Mouse (Mus musculus) lung, adult 2 months (tissue): ENCODE measurements around the gene Pdap1. TPM values are rescaled to one million over a fixed set of nuclear protein-coding genes. Genes with fewer than 3 reads are reported as not detected.
"Not testable (repeated sequence)": the region's sequence is repeated elsewhere in the genome, so short reads cannot be mapped to it uniquely, and the experiment has no call there.

Experiments used
- DNase-seq: peaks from one replicate; pipeline ENCODE4 v3.0.0; 2022
- H3K4me1 ChIP-seq: fragments of 200-500 bp; 2 replicates; pipeline ENCODE4 v1.6.1; 2011; ENCODE audit warnings: low read length; ENCODE audit not compliant: control insufficient read depth, insufficient read depth
- H3K4me3 ChIP-seq: fragments of 200-500 bp; replicated peaks from 2 replicates; pipeline ENCODE3; 2011; ENCODE audit warnings: low read depth, mild to moderate bottlenecking, control low read depth, low read length; ENCODE audit errors: extremely low read depth
- CTCF ChIP-seq: fragments of 200-500 bp; IDR thresholded peaks from 2 replicates; pipeline ENCODE4 v1.5.1; 2011; ENCODE audit warnings: mild to moderate bottlenecking, low read length, control low read depth; ENCODE audit not compliant: insufficient read depth
- POLR2A ChIP-seq: fragments of 200-500 bp; IDR thresholded peaks from 2 replicates; pipeline ENCODE4 v1.6.1; 2011; ENCODE audit warnings: low read depth, mild to moderate bottlenecking, control low read depth, low read length, borderline replicate concordance; ENCODE audit errors: extremely low read depth
- WGBS: fragments of 180-500 bp; shearing (Covaris S2); methylation state at CpG from one replicate; pipeline ENCODE4 v1.1.7; 2018; 5-methylcytosine and 5-hydroxymethylcytosine counted together
- polyA plus RNA-seq: library from polyadenylated mRNA; depleted of rRNA; stranded (reverse); fragments of >200 nt; gene quantifications from 2 replicates; pipeline ENCODE4 v1.2.3, GENCODE M21; 2012; rRNA removed

Pdap1 gene
- polyA plus RNA-seq, 1 experiment = 23.4 TPM

DNA sequence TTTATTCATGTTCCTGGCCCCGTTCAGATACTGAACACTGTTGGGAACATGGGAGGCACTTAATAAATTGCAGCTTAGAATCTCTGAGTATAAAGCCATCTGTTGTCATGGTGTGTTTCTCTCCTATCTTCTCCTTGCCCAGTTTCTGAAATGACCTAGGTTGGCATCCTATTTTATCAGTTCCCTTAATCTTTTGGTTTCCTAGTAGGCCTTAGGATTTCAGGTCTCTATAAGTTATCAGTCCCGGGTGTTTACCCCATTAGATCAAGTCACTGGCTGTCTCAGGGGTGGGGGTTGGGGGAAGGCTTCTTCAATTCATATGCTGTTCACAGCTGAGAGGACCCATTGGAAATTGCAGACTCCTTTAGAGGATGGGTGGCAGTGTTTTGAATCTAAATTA is 55.2 kb downstream of the Pdap1 start:
- DNase-seq = no peak
- Histone ChIP-seq H3K4me1 (peaks cover 9% of the 10 kb centered on the region; the same call in 1 of the 2 replicates), H3K4me3 (no peak overlapping the region)
- TF ChIP-seq CTCF (no peak), POLR2A (no peak)
- WGBS = 47% methylated on average over 2 of the region's 2 CpGs

DNA sequence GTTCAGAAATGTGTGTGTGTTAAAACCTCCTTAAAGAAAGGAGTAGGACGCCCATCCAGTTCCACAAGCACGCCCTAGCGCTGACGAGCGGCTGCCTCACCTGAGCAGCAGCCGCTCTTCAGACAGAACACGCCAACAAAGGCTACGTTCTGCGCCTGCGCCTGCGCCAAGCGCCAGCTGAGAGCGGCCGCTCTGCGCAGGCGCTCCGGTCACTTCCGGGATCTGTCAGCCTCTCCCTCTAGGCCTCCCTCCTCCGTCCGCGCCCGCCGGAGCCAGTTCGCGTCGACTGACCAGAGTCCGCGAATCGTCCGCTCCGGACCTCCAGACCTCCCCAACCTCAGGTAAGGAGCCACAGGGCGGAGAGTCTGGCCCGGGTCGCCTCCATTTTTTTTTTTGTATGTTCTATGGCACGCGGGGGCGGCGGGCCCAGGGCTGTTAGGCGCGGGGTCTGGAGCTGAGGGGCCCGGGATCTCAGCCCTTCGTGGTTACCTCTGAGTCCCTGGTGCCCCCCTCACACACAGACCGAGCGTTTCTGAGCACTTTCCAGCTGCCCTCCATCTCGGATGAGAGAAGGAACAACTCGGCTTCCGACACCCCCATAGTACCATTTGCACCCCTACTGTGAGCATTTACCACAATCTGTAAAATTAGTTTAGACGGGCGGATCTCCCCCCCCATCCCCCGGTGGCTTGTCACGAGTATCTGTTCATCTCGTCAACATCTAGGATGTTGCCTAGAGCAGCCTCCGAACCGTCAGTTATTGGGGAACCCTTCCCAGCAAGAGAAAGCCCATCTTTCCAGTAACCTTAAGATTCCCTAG is 56.2 kb downstream of the Pdap1 start, which contains the start of the genes Arpc1a and Kpna7:
Arpc1a (plus strand) TSS at position 199 of the 820 bp plus-strand sequence.
Kpna7 (minus strand) TSS at position 399 of the 820 bp plus-strand sequence.
- Histone ChIP-seq H3K4me1 (peaks cover 3% of the 10 kb centered on the region; the same call in 1 of the 2 replicates), H3K4me3 (peak within 1 kb of the TSS; percentile 95)
- DNase-seq = peak; percentile 88
- under 1% methylated on average over 54 of the region's 54 CpGs for WGBS
- peak; percentile 84 for TF ChIP-seq POLR2A
- TF ChIP-seq CTCF = no peak

DNA sequence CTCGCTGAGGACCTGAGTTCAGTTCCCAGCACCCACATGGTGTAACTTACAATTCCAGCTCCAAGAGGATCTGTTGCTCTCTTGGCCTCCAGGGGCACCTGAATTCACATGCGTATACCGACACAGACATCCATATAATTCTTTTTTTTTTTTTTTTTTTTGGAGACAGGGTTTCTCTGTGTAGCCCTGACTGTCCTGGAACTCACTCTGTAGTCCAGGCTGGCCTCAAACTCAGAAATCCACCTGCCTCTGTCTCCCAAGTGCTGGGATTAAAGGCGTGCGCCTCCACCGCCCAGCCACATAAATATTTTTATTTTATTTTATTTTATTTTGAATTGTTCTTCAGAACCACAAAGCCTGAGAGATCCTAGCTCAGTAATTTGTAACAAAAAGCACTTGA is 56.8 kb downstream of the Pdap1 start:
- H3K4me1 ChIP-seq, DNase-seq, H3K4me3 ChIP-seq: not testable (repeated sequence)
- whole genome bisulfite sequencing = 50% methylated on average over 6 of the region's 6 CpGs

DNA sequence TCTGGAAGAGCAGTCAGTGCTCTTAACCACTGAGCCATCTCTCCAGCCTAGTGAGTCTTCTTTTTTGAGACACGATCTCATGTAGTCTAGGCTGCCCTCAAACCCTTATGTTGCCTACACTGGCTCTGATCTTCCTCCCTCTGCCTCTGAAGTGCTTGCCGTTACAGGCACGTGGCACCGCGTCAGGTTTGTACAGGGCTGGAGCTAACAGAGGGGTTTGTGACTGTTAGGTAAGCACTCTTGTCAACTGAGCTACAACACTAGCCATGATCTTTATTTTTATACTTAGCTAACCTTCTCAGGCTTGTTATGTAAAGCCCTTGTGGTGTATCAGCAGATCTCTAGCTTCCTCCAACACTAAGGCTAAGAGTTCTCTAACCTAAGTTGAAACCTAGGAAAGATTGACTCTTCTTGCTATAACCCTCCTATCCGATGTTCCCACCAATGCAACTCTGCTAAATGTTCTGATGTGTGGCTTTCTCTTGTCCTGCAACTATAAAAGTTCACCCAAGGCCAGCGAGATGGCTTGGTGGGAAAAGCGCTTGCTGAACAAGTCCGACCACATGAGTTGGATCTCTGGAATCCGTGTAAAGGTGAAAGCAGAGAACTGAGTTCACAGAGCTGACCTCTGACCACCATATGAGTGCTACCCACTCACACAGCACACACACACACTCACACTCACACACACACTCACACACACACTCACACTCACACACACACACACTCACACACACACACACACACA is 58.0 kb downstream of the Pdap1 start:
- no peak for TF ChIP-seq CTCF
- TF ChIP-seq POLR2A = no peak
- peaks cover 3% of the 10 kb centered on the region; the same call in 1 of the 2 replicates for H3K4me1 ChIP-seq
- H3K4me3 ChIP-seq = no peak overlapping the region
- DNase-seq = no peak
- WGBS = 70% methylated on average over 10 of the region's 10 CpGs

Other genes starting within 250 kb of the Pdap1 start
- gene Smurf1, start 174.4 kb downstream of the Pdap1 start, polyA plus RNA-seq = 33.5 and 34.1 TPM in 2 replicates
- gene Gm4871, start 107.5 kb downstream of the Pdap1 start, polyA plus RNA-seq = not detected in 2 replicates
- not detected in 2 replicates for gene 1700018F24Rik, start 97.2 kb downstream of the Pdap1 start, polyA plus RNA-seq
- 117 and 135 TPM in 2 replicates for gene Arpc1a, start 56.4 kb downstream of the Pdap1 start, polyA plus RNA-seq
- gene Kpna7, start 56.2 kb downstream of the Pdap1 start, polyA plus RNA-seq = not detected in 2 replicates
- 492 and 519 TPM in 2 replicates for gene Arpc1b, start 26.0 kb downstream of the Pdap1 start, polyA plus RNA-seq
- 33.1 and 33.9 TPM in 2 replicates for gene Bud31, start 124 bp upstream of the Pdap1 start, polyA plus RNA-seq
- 10.2 and 10.5 TPM in 2 replicates for gene Ptcd1, start 26.9 kb upstream of the Pdap1 start, polyA plus RNA-seq
- 22.6 and 23.5 TPM in 2 replicates for gene Cpsf4, start 27.0 kb upstream of the Pdap1 start, polyA plus RNA-seq
- gene Atp5j2, start 51.8 kb upstream of the Pdap1 start, polyA plus RNA-seq = 65.1 and 107 TPM in 2 replicates
- 3.1 and 4.2 TPM in 2 replicates for gene Zkscan14, start 61.6 kb upstream of the Pdap1 start, polyA plus RNA-seq
- 3.1 and 4.1 TPM in 2 replicates for gene Zkscan5, start 64.3 kb upstream of the Pdap1 start, polyA plus RNA-seq
- 11.4 and 18.0 TPM in 2 replicates for gene Zfp655, start 91.5 kb upstream of the Pdap1 start, polyA plus RNA-seq
- gene Zscan25, start 140.3 kb upstream of the Pdap1 start, polyA plus RNA-seq = 15.6 and 18.8 TPM in 2 replicates
- not detected in 2 replicates for gene Cyp3a57, start 205.0 kb upstream of the Pdap1 start, polyA plus RNA-seq